Comparison of ENCODE assay signal across 13 mouse cellular contexts in the genomic region with DNA sequence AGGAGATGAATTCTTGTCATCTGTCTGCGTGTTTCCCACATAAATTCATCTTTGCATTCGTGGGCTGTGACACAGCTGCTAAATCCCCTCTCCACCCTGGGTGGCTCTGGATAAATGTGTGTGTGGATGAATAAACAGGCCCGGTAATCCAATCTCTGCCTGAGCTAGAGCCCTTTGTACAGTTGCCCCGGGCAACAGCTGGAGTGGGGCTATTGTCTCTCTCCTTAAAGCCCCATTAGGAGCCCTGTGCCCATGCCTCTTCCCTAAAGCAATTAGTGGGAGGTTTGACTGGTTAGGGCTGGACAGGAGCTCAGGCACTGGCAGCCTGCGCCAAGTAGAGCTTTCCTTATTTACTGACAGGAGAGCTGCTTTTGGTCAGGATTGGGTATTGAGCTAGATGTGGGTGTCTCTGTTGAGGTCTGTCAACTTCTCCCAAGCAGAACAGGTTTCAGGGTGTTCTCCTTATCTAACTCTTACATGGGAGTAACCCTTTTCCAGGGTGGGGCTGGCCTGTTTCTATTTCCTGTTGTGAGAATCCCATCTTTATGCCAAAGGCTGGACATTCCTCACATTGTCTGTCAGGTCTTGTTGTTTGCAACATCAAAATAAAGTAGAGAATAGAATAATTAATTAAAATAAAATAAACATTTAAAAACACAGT. TPM values are rescaled to one million over a fixed set of nuclear protein-coding genes. Genes with fewer than 3 reads are reported as not detected.
DNase-seq lines count a peak whose midpoint lies in the region; ATAC-seq and TF ChIP-seq lines count a peak whose summit lies in the region.
"Had no signal": no experiment of that assay in that cellular context is flagged by ENCODE, and none has a peak within 500 bp of the region (broad histone marks: within the 10 kb centered on the region; RNA-seq: fewer than 3 reads in every experiment).

No protein-coding gene starts in this region.

- H3K4me1 ChIP-seq in lung, postnatal 0 days (ENCODE audit: insufficient read depth, low read depth, low read length), result no peaks in the 10 kb centered on the region
- H3K4me1 ChIP-seq in forebrain, embryonic 14.5 days (ENCODE audit: control insufficient read depth, insufficient read depth, low read length), result peaks cover 15% of the 10 kb centered on the region; the same call in 1 of the 2 replicates
- H3K4me1 ChIP-seq in midbrain, embryonic 10.5 days, result peaks cover 38% of the 10 kb centered on the region
- H3K4me1 ChIP-seq in stomach, embryonic 16.5 days (ENCODE audit: control insufficient read depth, insufficient read depth, low read length), result no peaks in the 10 kb centered on the region

- H3K36me3 ChIP-seq in lung, postnatal 0 days (ENCODE audit: insufficient read depth, low read length), result no peaks in the 10 kb centered on the region
- H3K36me3 ChIP-seq in forebrain, embryonic 14.5 days (ENCODE audit: control insufficient read depth, insufficient read depth, low read length), result no peaks in the 10 kb centered on the region
- no peaks in the 10 kb centered on the region for H3K36me3 ChIP-seq in midbrain, embryonic 10.5 days
- H3K36me3 ChIP-seq in stomach, embryonic 16.5 days (ENCODE audit: control insufficient read depth, insufficient read depth, low read length), result no peaks in the 10 kb centered on the region

- peak; percentile 10 to 28 for DNase-seq in lung, adult 18-20 months
- no peak for DNase-seq in lung, postnatal 0 days (ENCODE audit: low spot score)
- peak; percentile 83 for DNase-seq in forebrain, embryonic 14.5 days (ENCODE audit: low spot score)
- DNase-seq in midbrain, embryonic 10.5 days (ENCODE audit: low spot score), result peak; percentile 76
- DNase-seq in gastrocnemius, postnatal 4 days (ENCODE audit: low spot score in 2 of 2), result no peak
- no peak for DNase-seq in heart, postnatal 10 days
- DNase-seq in cerebellum, adult 8-10 months, result no peak
- DNase-seq: adrenal gland, postnatal 25 days; gastrocnemius, postnatal 25 days had no signal

- H3K27ac ChIP-seq in lung, postnatal 0 days (ENCODE audit: low read length), result no peak overlapping the region
- H3K27ac ChIP-seq in forebrain, embryonic 14.5 days (ENCODE audit: low read depth, low read length), result peak overlapping the region; percentile 65; the same call in 1 of the 2 replicates
- peak overlapping the region; percentile 72 for H3K27ac ChIP-seq in midbrain, embryonic 10.5 days (replicated peaks)
- peak overlapping the region; percentile 62; the same call in 1 of the 2 replicates for H3K27ac ChIP-seq in stomach, embryonic 16.5 days (ENCODE audit: low read length)

- TF ChIP-seq CTCF in lung, postnatal 0 days (IDR thresholded peaks at IDR 0.05), result no peak

- 33% methylated on average over 5 of the region's 5 CpGs for whole genome bisulfite sequencing in lung, postnatal 0 days
- WGBS in forebrain, embryonic 14.5 days, result 2% methylated on average over 5 of the region's 5 CpGs
- WGBS in midbrain, embryonic 10.5 days, result 8% methylated on average over 5 of the region's 5 CpGs
- 17% methylated on average over 5 of the region's 5 CpGs for WGBS in stomach, embryonic 16.5 days

- TF ChIP-seq EP300 in lung, postnatal 0 days (IDR thresholded peaks at IDR 0.05), result no peak

- H3K4me2 ChIP-seq in lung, postnatal 0 days (replicated peaks; ENCODE audit: low read depth, low read length), result no peak overlapping the region
- H3K4me2 ChIP-seq in forebrain, embryonic 14.5 days (ENCODE audit: low read length), result no peak overlapping the region
- no peak overlapping the region for H3K4me2 ChIP-seq in stomach, embryonic 16.5 days (ENCODE audit: low read depth, low read length)

- intact Hi-C loops in heart, postnatal 10 days (cut with DNase I), result no loop called here

- no peaks in the 10 kb centered on the region for H3K27me3 ChIP-seq in lung, postnatal 0 days (replicated peaks; ENCODE audit: insufficient read depth, low read length)
- H3K27me3 ChIP-seq in forebrain, embryonic 14.5 days (replicated peaks; ENCODE audit: control insufficient read depth, insufficient read depth, low read length), result no peaks in the 10 kb centered on the region
- peaks cover 74% of the 10 kb centered on the region for H3K27me3 ChIP-seq in midbrain, embryonic 10.5 days (ENCODE audit: low read depth, poor library complexity, severe bottlenecking)
- H3K27me3 ChIP-seq in stomach, embryonic 16.5 days (ENCODE audit: control insufficient read depth, insufficient read depth, low read length), result peaks cover 4% of the 10 kb centered on the region; the same call in 1 of the 2 replicates

- no peak overlapping the region for H3K4me3 ChIP-seq in lung, postnatal 0 days (ENCODE audit: low read depth, low read length)
- H3K4me3 ChIP-seq in forebrain, embryonic 14.5 days (ENCODE audit: low read depth, low read length), result no peak overlapping the region
- 0 out of 2 replicates have a peak overlapping the region, but pooled peaks have one; percentile 2 for H3K4me3 ChIP-seq in midbrain, embryonic 10.5 days
- H3K4me3 ChIP-seq in stomach, embryonic 16.5 days (replicated peaks; ENCODE audit: low read length), result no peak overlapping the region

- ATAC-seq in lung, postnatal 0 days, result no peak; the same call in 1 of the 2 replicates
- peak; percentile 95 for ATAC-seq in forebrain, embryonic 14.5 days
- ATAC-seq in stomach, embryonic 16.5 days (ENCODE audit: insufficient read depth, low FRiP score), result peak; percentile 65; the same call in 1 of the 2 replicates
- ATAC-seq: CD4-positive, CD25-positive, alpha-beta regulatory T cell, adult 4 months; inflammation-experienced regulatory T-cells, adult 6 months had no signal

- H3K9me3 ChIP-seq in lung, postnatal 0 days (ENCODE audit: low read length), result no peaks in the 10 kb centered on the region
- no peaks in the 10 kb centered on the region for H3K9me3 ChIP-seq in forebrain, embryonic 14.5 days (replicated peaks; ENCODE audit: control insufficient read depth, low read length)
- H3K9me3 ChIP-seq in midbrain, embryonic 10.5 days (replicated peaks), result no peaks in the 10 kb centered on the region
- no peaks in the 10 kb centered on the region for H3K9me3 ChIP-seq in stomach, embryonic 16.5 days (replicated peaks; ENCODE audit: control insufficient read depth, low read length)

- no peak overlapping the region for H3K9ac ChIP-seq in lung, postnatal 0 days (replicated peaks; ENCODE audit: low read depth)
- H3K9ac ChIP-seq in forebrain, embryonic 14.5 days (ENCODE audit: low read length), result 0 out of 2 replicates have a peak overlapping the region, but pooled peaks have one; percentile 21
- no peak overlapping the region for H3K9ac ChIP-seq in stomach, embryonic 16.5 days (ENCODE audit: low read length)

RNA-seq across cellular contexts. Expression of a gene that starts 38.5 kb away (rescaled TPM):
- 9.0 and 10.4 TPM in 2 replicates for polyA plus RNA-seq in lung, postnatal 0 days (2015; fragmentation: Nextera tagmentation; extraction: Ambion mirVana)
- polyA plus RNA-seq in forebrain, embryonic 14.5 days (2014; fragmentation: Nextera tagmentation; extraction: Ambion mirVana), result 15.0 and 19.8 TPM in 2 replicates
- 10.3 and 14.6 TPM in 2 replicates for polyA plus RNA-seq in midbrain, embryonic 10.5 days (2016; fragmentation: Nextera tagmentation; extraction: Ambion mirVana)
- 4.9 and 5.5 TPM in 2 replicates for polyA plus RNA-seq in stomach, embryonic 16.5 days (2015; fragmentation: Nextera tagmentation; extraction: Ambion mirVana)
- 10 to 100 TPM; 42.7 to 45.7 TPM for total RNA-seq in gastrocnemius, postnatal 4 days (2021)
- total RNA-seq in heart, postnatal 10 days (2021), result 10 to 100 TPM; 51.1 to 55.1 TPM

RNA-seq across cellular contexts. Expression of a gene that starts 57.4 kb away (rescaled TPM):
- 0.18 and 0.26 TPM in 2 replicates for polyA plus RNA-seq in lung, postnatal 0 days (2015; fragmentation: Nextera tagmentation; extraction: Ambion mirVana)
- 12.1 and 13.3 TPM in 2 replicates for polyA plus RNA-seq in forebrain, embryonic 14.5 days (2014; fragmentation: Nextera tagmentation; extraction: Ambion mirVana)
- polyA plus RNA-seq in midbrain, embryonic 10.5 days (2016; fragmentation: Nextera tagmentation; extraction: Ambion mirVana), result 3.4 and 7.3 TPM in 2 replicates
- polyA plus RNA-seq in stomach, embryonic 16.5 days (2015; fragmentation: Nextera tagmentation; extraction: Ambion mirVana), result 0.41 and 0.59 TPM in 2 replicates
- total RNA-seq in gastrocnemius, postnatal 4 days (2021), result under 1 TPM; 0.10 to 0.13 TPM
- not detected for total RNA-seq in heart, postnatal 10 days (2021)
- total RNA-seq: gastrocnemius, postnatal 25 days; megakaryocyte-erythroid progenitor cell, adult 5-6 weeks had no signal

Comparison
In these comparisons a context has a peak if more than half of its experiments do, and no peak if none do; other contexts are left out.
1. DNase-seq: peak in lung, adult 18-20 months (2 of 2), forebrain, embryonic 14.5 days (single experiment) and midbrain, embryonic 10.5 days (single experiment); none in lung, postnatal 0 days (single experiment), gastrocnemius, postnatal 4 days (0 of 2), heart, postnatal 10 days (0 of 2) and cerebellum, adult 8-10 months (single experiment).